Mouse (Mus musculus): ENCODE measurements at regions not wholly inside any gene's neighbourhood (a gene's known extent, or its start where the extent isn't known, plus 50 kb on each side); places are given as distances from the start of the nearest gene placed in this dataset.

GRCm38 (mm10) chr10:37907731-37908130 is 769.0 kb upstream of the Marcks start:
- H3K27ac ChIP-seq (ENCODE audit: insufficient read depth, low read depth) = no peak overlapping the region
- H3K4me2 ChIP-seq (ENCODE audit: insufficient read depth, low read depth, poor library complexity, severe bottlenecking) = no peak overlapping the region
- no peaks in the 10 kb centered on the region for H3K9me3 ChIP-seq (replicated peaks; ENCODE audit: low read length)
- H3K4me1 ChIP-seq (ENCODE audit: control insufficient read depth in 1 of 2, insufficient read depth in 2 of 2) = no peaks in the 10 kb centered on the region
- dilution Hi-C loops (cut with MboI; ENCODE audit: extremely low pct_ligation_motif_present, extremely low pct_unique_long_range_greater_than_20kb, low sequenced_read_pairs) (no loop called here), in situ Hi-C loops (cut with MboI; ENCODE audit: low pct_ligation_motif_present, low pct_unique_long_range_greater_than_20kb, low sequenced_read_pairs) (no loop called here)
- no peak overlapping the region for H3K4me3 ChIP-seq (replicated peaks in 1 of 3; ENCODE audit: low read depth in 2 of 3, low read length in 2 of 3, poor library complexity in 1 of 3)
- H3K36me3 ChIP-seq (replicated peaks in 1 of 2; ENCODE audit: control insufficient read depth in 1 of 2, insufficient read depth in 1 of 2, low read length in 1 of 2) = no peaks in the 10 kb centered on the region
- no peak overlapping the region for H3K9ac ChIP-seq (ENCODE audit: insufficient read depth, low read depth)
- H3K27me3 ChIP-seq (replicated peaks) = no peaks in the 10 kb centered on the region
- no peaks in the 10 kb centered on the region for H3K79me2 ChIP-seq (replicated peaks; ENCODE audit: control insufficient read depth, extremely low read depth, insufficient read depth, poor library complexity, severe bottlenecking)
- DNase-seq (ENCODE audit: extremely low read depth) = no peak
- TF ChIP-seq SIN3A (IDR thresholded peaks at IDR 0.05; ENCODE audit: low read length) (no peak), E2F4 (IDR thresholded peaks at IDR 0.05; ENCODE audit: insufficient replicate concordance, low read depth, low read length) (no peak), ELF1 (IDR thresholded peaks at IDR 0.05; ENCODE audit: low read depth, low read length) (no peak), RCOR1 (conservative IDR thresholded peaks at IDR 0.05; ENCODE audit: low read depth, low read length) (no peak), ZMIZ1 (IDR thresholded peaks at IDR 0.05; ENCODE audit: low read depth, low read length) (no peak), JUN (IDR thresholded peaks at IDR 0.05; ENCODE audit: insufficient read depth, low read depth, low read length) (no peak), MAX (IDR thresholded peaks at IDR 0.05; ENCODE audit: low read length) (no peak)

- H3K4me2 ChIP-seq (ENCODE audit: insufficient read depth, low read depth, poor library complexity, severe bottlenecking) = no peak overlapping the region
- H3K27ac ChIP-seq (ENCODE audit: insufficient read depth, low read depth) = no peak overlapping the region
- no peak for DNase-seq (ENCODE audit: extremely low read depth)
- no peaks in the 10 kb centered on the region for H3K9me3 ChIP-seq (replicated peaks; ENCODE audit: low read length)
- dilution Hi-C loops (cut with MboI; ENCODE audit: extremely low pct_ligation_motif_present, extremely low pct_unique_long_range_greater_than_20kb, low sequenced_read_pairs) = no loop called here
- no peaks in the 10 kb centered on the region for H3K27me3 ChIP-seq (replicated peaks)
- TF ChIP-seq USF1 (IDR thresholded peaks at IDR 0.05; ENCODE audit: low read depth, low read length) (no peak), USF2 (conservative IDR thresholded peaks at IDR 0.05; ENCODE audit: low read depth, low read length) (no peak), PAX5 (IDR thresholded peaks at IDR 0.05; ENCODE audit: low read length) (no peak), MAFK (IDR thresholded peaks at IDR 0.05; ENCODE audit: insufficient replicate concordance, low read length) (no peak), HCFC1 (IDR thresholded peaks at IDR 0.05; ENCODE audit: low read depth, low read length) (no peak), IRF4 (IDR thresholded peaks at IDR 0.05; ENCODE audit: low read depth, low read length) (no peak)
- no peaks in the 10 kb centered on the region for H3K4me1 ChIP-seq (ENCODE audit: control insufficient read depth in 1 of 2, insufficient read depth in 2 of 2)
- in situ Hi-C loops (cut with MboI; ENCODE audit: low pct_ligation_motif_present, low pct_unique_long_range_greater_than_20kb, low sequenced_read_pairs) = no loop called here
- no peak overlapping the region for H3K4me3 ChIP-seq (replicated peaks in 1 of 3; ENCODE audit: low read depth in 2 of 3, low read length in 2 of 3, poor library complexity in 1 of 3)
- no peak overlapping the region for H3K9ac ChIP-seq (ENCODE audit: insufficient read depth, low read depth)
- no peaks in the 10 kb centered on the region for H3K79me2 ChIP-seq (replicated peaks; ENCODE audit: control insufficient read depth, extremely low read depth, insufficient read depth, poor library complexity, severe bottlenecking)
- H3K36me3 ChIP-seq (replicated peaks in 1 of 2; ENCODE audit: control insufficient read depth in 1 of 2, insufficient read depth in 1 of 2, low read length in 1 of 2) = no peaks in the 10 kb centered on the region
Observed at GRCm38 (mm10) chr10:37887961-37888360, 749.2 kb upstream of the Marcks start.

GRCm38 (mm10) chr10:37880841-37881240 is 742.1 kb upstream of the Marcks start:
- H3K36me3 ChIP-seq (replicated peaks in 1 of 2; ENCODE audit: control insufficient read depth in 1 of 2, insufficient read depth in 1 of 2, low read length in 1 of 2) = no peaks in the 10 kb centered on the region
- no peaks in the 10 kb centered on the region for H3K79me2 ChIP-seq (replicated peaks; ENCODE audit: control insufficient read depth, extremely low read depth, insufficient read depth, poor library complexity, severe bottlenecking)
- H3K4me1 ChIP-seq (ENCODE audit: control insufficient read depth in 1 of 2, insufficient read depth in 2 of 2) = no peaks in the 10 kb centered on the region
- no peak for DNase-seq (ENCODE audit: extremely low read depth)
- no peak overlapping the region for H3K27ac ChIP-seq (ENCODE audit: insufficient read depth, low read depth)
- H3K9ac ChIP-seq (ENCODE audit: insufficient read depth, low read depth) = no peak overlapping the region
- H3K4me3 ChIP-seq (replicated peaks in 1 of 3; ENCODE audit: low read depth in 2 of 3, low read length in 2 of 3, poor library complexity in 1 of 3) = no peak overlapping the region
- H3K4me2 ChIP-seq (ENCODE audit: insufficient read depth, low read depth, poor library complexity, severe bottlenecking) = no peak overlapping the region
- no peak for TF ChIP-seq SIN3A (IDR thresholded peaks at IDR 0.05; ENCODE audit: low read length)
- no peak for TF ChIP-seq SMC3 (IDR thresholded peaks at IDR 0.05; ENCODE audit: low read depth, low read length)
- TF ChIP-seq MAFK (IDR thresholded peaks at IDR 0.05; ENCODE audit: insufficient replicate concordance, low read length) = no peak
- TF ChIP-seq ETS1 (conservative IDR thresholded peaks at IDR 0.05; ENCODE audit: low read depth, low read length) = no peak
- no peak for TF ChIP-seq NRF1 (IDR thresholded peaks at IDR 0.05; ENCODE audit: low read depth, low read length)
- H3K9me3 ChIP-seq (replicated peaks; ENCODE audit: low read length) = no peaks in the 10 kb centered on the region
- dilution Hi-C loops (cut with MboI; ENCODE audit: extremely low pct_ligation_motif_present, extremely low pct_unique_long_range_greater_than_20kb, low sequenced_read_pairs) = no loop called here
- H3K27me3 ChIP-seq (replicated peaks) = no peaks in the 10 kb centered on the region
- in situ Hi-C loops (cut with MboI; ENCODE audit: low pct_ligation_motif_present, low pct_unique_long_range_greater_than_20kb, low sequenced_read_pairs) = no loop called here

Measured in CH12.LX (cell line).